Mouse (Mus musculus) urinary bladder, postnatal 0 days (tissue): Measurements from ENCODE around the gene Aanat. TPM values are rescaled to one million over a fixed set of nuclear protein-coding genes. Genes with fewer than 3 reads are reported as not detected.

Source experiments
- polyA plus RNA-seq: library from polyadenylated mRNA; unstranded; fragments of >200 nt; fragmentation: Nextera tagmentation; extraction: Ambion mirVana; gene quantifications from 2 replicates; pipeline ENCODE4 v1.2.1, GENCODE M21; 2015

The Aanat gene
- not detected in 2 replicates for polyA plus RNA-seq

DNA sequence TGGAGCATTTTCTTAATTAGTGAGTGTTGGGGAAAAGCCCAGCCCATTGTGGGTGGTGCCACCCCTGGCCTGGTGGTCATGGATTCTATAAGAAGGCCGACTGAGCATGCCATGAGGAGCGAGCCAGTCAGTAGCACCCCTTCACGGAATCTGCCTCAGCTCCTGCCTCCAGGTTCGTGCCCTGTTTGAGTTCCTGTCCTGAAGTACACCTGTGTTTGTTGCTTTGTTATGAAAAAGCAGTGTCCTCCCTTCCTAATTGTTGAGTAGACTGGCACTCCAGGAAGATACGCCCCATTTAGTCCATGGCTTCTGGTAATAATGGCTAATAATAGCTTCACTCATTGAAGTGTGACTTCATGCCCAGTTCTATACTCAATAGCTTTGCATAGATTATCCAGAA is at the start of gene Aanat:
Gene Aanat, plus strand, starts transcription at position 123 of the 400 bp plus-strand sequence.

GRCm38 (mm10) chr11:116581376-116581814 is 4.8 kb upstream of the Aanat start, which contains the start of gene Ube2o:
TSS of gene Ube2o (minus strand) at chr11:116581447.

GRCm38 (mm10) chr11:116626299-116627071 is 40.3 kb downstream of the Aanat start, which contains the start of gene Rhbdf2:
TSS of gene Rhbdf2 (minus strand) at chr11:116627019.

Other genes with a start within 250 kb of the Aanat start
- gene Rnf157, start 173.4 kb upstream of the Aanat start, polyA plus RNA-seq, result 3.8 and 5.7 TPM in 2 replicates
- gene Ubald2, start 152.3 kb upstream of the Aanat start, polyA plus RNA-seq, result 28.5 and 29.0 TPM in 2 replicates
- 0.15 TPM in 1 of 2 replicates, not detected in the other for gene Qrich2, start 120.2 kb upstream of the Aanat start, polyA plus RNA-seq
- gene Prpsap1, start 92.2 kb upstream of the Aanat start, polyA plus RNA-seq, result 104 and 124 TPM in 2 replicates
- gene Sphk1, start 55.5 kb upstream of the Aanat start, polyA plus RNA-seq, result 11.5 and 12.1 TPM in 2 replicates
- 7.0 and 8.3 TPM in 2 replicates for gene Ube2o, start 5.0 kb upstream of the Aanat start, polyA plus RNA-seq
- 3.3 and 6.2 TPM in 2 replicates for gene Rhbdf2, start 40.6 kb downstream of the Aanat start, polyA plus RNA-seq
- 2.0 and 2.1 TPM in 2 replicates for gene Prcd, start 67.1 kb downstream of the Aanat start, polyA plus RNA-seq
- 83.3 and 84.4 TPM in 2 replicates for gene Cygb, start 67.9 kb downstream of the Aanat start, polyA plus RNA-seq
- gene St6galnac1, start 189.1 kb downstream of the Aanat start, polyA plus RNA-seq, result not detected in 2 replicates
- gene Mxra7, start 241.6 kb downstream of the Aanat start, polyA plus RNA-seq, result 29.5 and 34.3 TPM in 2 replicates